Mouse (Mus musculus): Measurements from ENCODE around the gene Sept3.
"Not testable (repeated sequence)": the region's sequence is repeated elsewhere in the genome, so short reads cannot be mapped to it uniquely, and the experiment has no call there.

Gene Sept3

GRCm38 (mm10) chr15:82274593-82274926, at the start of gene Sept3:
Gene Sept3 (plus strand): TSS chr15:82274893.
- in situ Hi-C loops (cut with MboI; ENCODE audit: low sequenced_read_pairs): no loop called here

GRCm38 (mm10) chr15:82225769-82226168, 48.9 kb upstream of the Sept3 start:
- in situ Hi-C loops (cut with MboI; ENCODE audit: low sequenced_read_pairs): no loop called here

GRCm38 (mm10) chr15:82229542-82230045, 45.1 kb upstream of the Sept3 start:
- in situ Hi-C loops (cut with MboI; ENCODE audit: low sequenced_read_pairs): no loop called here

GRCm38 (mm10) chr15:82230098-82230611, 44.5 kb upstream of the Sept3 start:
- in situ Hi-C loops (cut with MboI; ENCODE audit: low sequenced_read_pairs): no loop called here

- in situ Hi-C loops (cut with MboI; ENCODE audit: low sequenced_read_pairs): no loop called here
These were observed 43.6 kb upstream of the Sept3 start for GRCm38 (mm10) chr15:82231100-82231499.

GRCm38 (mm10) chr15:82231591-82232378, 42.9 kb upstream of the Sept3 start:
- in situ Hi-C loops (cut with MboI; ENCODE audit: low sequenced_read_pairs): no loop called here

- in situ Hi-C loops (cut with MboI; ENCODE audit: low sequenced_read_pairs): no loop called here
These were observed 42.0 kb upstream of the Sept3 start for GRCm38 (mm10) chr15:82232651-82233050.

- in situ Hi-C loops (cut with MboI; ENCODE audit: low sequenced_read_pairs): loop anchor here (5.0 kb wide), 1 partner anchor 93 kb away; no protein-coding TSS in a partner anchor
These were observed 39.0 kb upstream of the Sept3 start for GRCm38 (mm10) chr15:82235661-82236060.

GRCm38 (mm10) chr15:82236565-82236964, 38.1 kb upstream of the Sept3 start:
- in situ Hi-C loops (cut with MboI; ENCODE audit: low sequenced_read_pairs): loop anchor here (5.0 kb wide), 1 partner anchor 94 kb away; no protein-coding TSS in a partner anchor

GRCm38 (mm10) chr15:82243311-82243710, 31.4 kb upstream of the Sept3 start:
- in situ Hi-C loops (cut with MboI; ENCODE audit: low sequenced_read_pairs): no loop called here

GRCm38 (mm10) chr15:82243742-82244114, 31.0 kb upstream of the Sept3 start:
- in situ Hi-C loops (cut with MboI; ENCODE audit: low sequenced_read_pairs): no loop called here

- in situ Hi-C loops (cut with MboI; ENCODE audit: low sequenced_read_pairs): no loop called here
These were observed 30.4 kb upstream of the Sept3 start, which contains the start of gene Cenpm for GRCm38 (mm10) chr15:82244115-82244804. Gene Cenpm (minus strand): TSS chr15:82244748.

GRCm38 (mm10) chr15:82244805-82245161, 29.9 kb upstream of the Sept3 start:
- in situ Hi-C loops (cut with MboI; ENCODE audit: low sequenced_read_pairs): not testable (repeated sequence)

- in situ Hi-C loops (cut with MboI; ENCODE audit: low sequenced_read_pairs): no loop called here
These were observed 27.4 kb upstream of the Sept3 start for GRCm38 (mm10) chr15:82247131-82247776.

- in situ Hi-C loops (cut with MboI; ENCODE audit: low sequenced_read_pairs): no loop called here
These were observed 23.1 kb upstream of the Sept3 start for GRCm38 (mm10) chr15:82251579-82251978.

- in situ Hi-C loops (cut with MboI; ENCODE audit: low sequenced_read_pairs): no loop called here
These were observed 22.6 kb upstream of the Sept3 start, which contains the start of gene 1500009C09Rik for GRCm38 (mm10) chr15:82252097-82252496. Gene 1500009C09Rik (plus strand): TSS chr15:82252397.

- in situ Hi-C loops (cut with MboI; ENCODE audit: low sequenced_read_pairs): no loop called here
These were observed 19.4 kb upstream of the Sept3 start for GRCm38 (mm10) chr15:82255248-82255647.

- in situ Hi-C loops (cut with MboI; ENCODE audit: low sequenced_read_pairs): no loop called here
These were observed 18.7 kb upstream of the Sept3 start for GRCm38 (mm10) chr15:82255944-82256383.

GRCm38 (mm10) chr15:82259510-82259909, 15.2 kb upstream of the Sept3 start:
- in situ Hi-C loops (cut with MboI; ENCODE audit: low sequenced_read_pairs): no loop called here

GRCm38 (mm10) chr15:82266356-82266755, 8.3 kb upstream of the Sept3 start:
- in situ Hi-C loops (cut with MboI; ENCODE audit: low sequenced_read_pairs): no loop called here

GRCm38 (mm10) chr15:82268185-82268584, 6.5 kb upstream of the Sept3 start:
- in situ Hi-C loops (cut with MboI; ENCODE audit: low sequenced_read_pairs): no loop called here

All from CH12F3 (cell line).